Mouse (Mus musculus): ENCODE data around the gene Hoxa4.

- TF ChIP-seq CTCF (IDR thresholded peaks at IDR 0.05; ENCODE audit: low read depth, low read length) (no peak), GATA1 (IDR thresholded peaks at IDR 0.05; ENCODE audit: borderline replicate concordance, low read length) (no peak), POLR2AphosphoS5 (IDR thresholded peaks at IDR 0.05; ENCODE audit: insufficient replicate concordance, low read depth, low read length) (no peak), TAL1 (conservative IDR thresholded peaks at IDR 0.05; ENCODE audit: low read depth, low read length) (no peak)
Measured at GRCm38 (mm10) chr6:52168191-52169055, 23.1 kb downstream of the Hoxa4 start.

Data from G1E (cell line).